Mouse (Mus musculus): Measurements from ENCODE around the gene Gbx2. TPM values are rescaled to one million over a fixed set of nuclear protein-coding genes. Genes with fewer than 3 reads are reported as not detected.

The Gbx2 gene
- polyA plus RNA-seq, 1 experiment = 7.1 TPM

- no peak overlapping the region for H3K9ac ChIP-seq (ENCODE audit: low read depth, poor library complexity, severe bottlenecking)
- no peak overlapping the region for H3K4me3 ChIP-seq (ENCODE audit: low read depth, low read length)
- TF ChIP-seq EP300 (IDR thresholded peaks at IDR 0.05; ENCODE audit: insufficient read depth, low read depth, low read length) (0 out of 2 replicates have a peak, but pooled peaks have one; percentile 16), POLR2A (IDR thresholded peaks at IDR 0.05; ENCODE audit: insufficient read depth, low read length) (no peak)
- peaks cover under 1% of the 10 kb centered on the region; the same call in 1 of the 2 replicates for H3K36me3 ChIP-seq (ENCODE audit: control insufficient read depth, insufficient read depth, low read length, poor library complexity, severe bottlenecking)
- H3K27me3 ChIP-seq (ENCODE audit: control insufficient read depth, insufficient read depth, low read length, poor library complexity, severe bottlenecking) = peaks cover 12% of the 10 kb centered on the region
- no peak overlapping the region for H3K27ac ChIP-seq (ENCODE audit: insufficient read depth, low read length)
- H3K9me3 ChIP-seq (replicated peaks; ENCODE audit: control insufficient read depth, insufficient read depth, low read length, poor library complexity, severe bottlenecking) = no peaks in the 10 kb centered on the region
- peaks cover 6% of the 10 kb centered on the region for H3K4me1 ChIP-seq (ENCODE audit: control insufficient read depth, insufficient read depth, low read length)
These were observed 2.8 kb upstream of the Gbx2 start for GRCm38 (mm10) chr1:89933786-89934185.

DNA sequence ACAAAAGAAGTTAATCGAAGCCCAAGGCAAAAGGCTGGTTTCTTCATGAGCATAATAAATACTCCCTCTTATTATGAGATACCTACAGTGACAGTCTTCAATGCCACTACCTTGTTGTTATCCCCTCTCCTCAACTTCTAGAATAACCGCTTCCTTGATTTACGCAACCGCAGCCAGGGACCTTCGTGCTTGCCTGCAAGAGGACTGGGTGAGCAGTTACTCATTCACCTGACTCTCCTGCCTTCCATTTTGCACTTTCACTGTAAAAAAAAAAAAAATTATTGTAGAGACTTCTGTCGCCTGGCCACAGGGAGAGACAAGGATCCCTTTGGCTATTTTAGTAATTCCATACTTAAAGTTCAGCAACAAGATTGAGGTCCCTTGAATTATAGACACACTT lies 2.0 kb upstream of the Gbx2 start:
- no peak overlapping the region for H3K27ac ChIP-seq (ENCODE audit: insufficient read depth, low read length)
- peaks cover 9% of the 10 kb centered on the region for H3K4me1 ChIP-seq (ENCODE audit: control insufficient read depth, insufficient read depth, low read length)
- TF ChIP-seq EP300 (IDR thresholded peaks at IDR 0.05; ENCODE audit: insufficient read depth, low read depth, low read length) = no peak
- no peak for TF ChIP-seq POLR2A (IDR thresholded peaks at IDR 0.05; ENCODE audit: insufficient read depth, low read length)
- TF ChIP-seq CTCF (IDR thresholded peaks at IDR 0.05; ENCODE audit: low read depth, low read length) = no peak
- H3K4me3 ChIP-seq (ENCODE audit: low read depth, low read length) = no peak overlapping the region
- H3K36me3 ChIP-seq (ENCODE audit: control insufficient read depth, insufficient read depth, low read length, poor library complexity, severe bottlenecking) = peaks cover 8% of the 10 kb centered on the region
- no peaks in the 10 kb centered on the region for H3K9me3 ChIP-seq (replicated peaks; ENCODE audit: control insufficient read depth, insufficient read depth, low read length, poor library complexity, severe bottlenecking)
- peaks cover 12% of the 10 kb centered on the region for H3K27me3 ChIP-seq (ENCODE audit: control insufficient read depth, insufficient read depth, low read length, poor library complexity, severe bottlenecking)
- H3K9ac ChIP-seq (ENCODE audit: low read depth, poor library complexity, severe bottlenecking) = no peak overlapping the region

- Histone ChIP-seq H3K9me3 (replicated peaks; ENCODE audit: control insufficient read depth, insufficient read depth, low read length, poor library complexity, severe bottlenecking) (no peaks in the 10 kb centered on the region), H3K9ac (ENCODE audit: low read depth, poor library complexity, severe bottlenecking) (no peak overlapping the region), H3K27ac (ENCODE audit: insufficient read depth, low read length) (no peak overlapping the region), H3K27me3 (ENCODE audit: control insufficient read depth, insufficient read depth, low read length, poor library complexity, severe bottlenecking) (peaks cover 12% of the 10 kb centered on the region), H3K4me1 (ENCODE audit: control insufficient read depth, insufficient read depth, low read length) (peaks cover 9% of the 10 kb centered on the region), H3K36me3 (ENCODE audit: control insufficient read depth, insufficient read depth, low read length, poor library complexity, severe bottlenecking) (peaks cover 10% of the 10 kb centered on the region), H3K4me3 (ENCODE audit: low read depth, low read length) (no peak overlapping the region)
- TF ChIP-seq EP300 (IDR thresholded peaks at IDR 0.05; ENCODE audit: insufficient read depth, low read depth, low read length) (no peak), POLR2A (IDR thresholded peaks at IDR 0.05; ENCODE audit: insufficient read depth, low read length) (no peak), CTCF (IDR thresholded peaks at IDR 0.05; ENCODE audit: low read depth, low read length) (no peak)
These were observed 1.6 kb upstream of the Gbx2 start for GRCm38 (mm10) chr1:89932616-89933015.

DNA sequence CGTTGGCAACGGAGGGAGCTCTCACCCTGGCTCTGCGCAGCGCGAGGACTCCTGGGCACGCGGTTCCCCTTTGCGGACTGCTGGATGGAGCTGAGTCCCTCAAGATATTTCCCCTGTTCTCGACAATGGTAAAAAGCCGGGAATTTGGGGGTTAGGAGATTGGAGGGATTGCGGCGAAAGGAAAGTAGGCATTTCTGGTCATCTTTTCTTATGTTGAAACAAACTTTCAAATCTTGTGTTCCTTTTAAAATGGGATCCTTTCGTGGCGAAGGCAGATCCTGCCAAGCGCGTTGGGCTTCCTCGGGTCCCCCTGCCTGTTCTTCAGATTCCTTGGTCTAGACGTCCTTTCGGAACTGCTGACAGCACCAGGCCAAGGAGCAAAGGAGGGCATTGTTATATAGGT lies 1.0 kb upstream of the Gbx2 start:
- H3K27ac ChIP-seq (ENCODE audit: insufficient read depth, low read length) = no peak overlapping the region
- TF ChIP-seq EP300 (IDR thresholded peaks at IDR 0.05; ENCODE audit: insufficient read depth, low read depth, low read length) (no peak), POLR2A (IDR thresholded peaks at IDR 0.05; ENCODE audit: insufficient read depth, low read length) (no peak), CTCF (IDR thresholded peaks at IDR 0.05; ENCODE audit: low read depth, low read length) (no peak)
- peaks cover 12% of the 10 kb centered on the region for H3K27me3 ChIP-seq (ENCODE audit: control insufficient read depth, insufficient read depth, low read length, poor library complexity, severe bottlenecking)
- no peaks in the 10 kb centered on the region for H3K9me3 ChIP-seq (replicated peaks; ENCODE audit: control insufficient read depth, insufficient read depth, low read length, poor library complexity, severe bottlenecking)
- peaks cover 10% of the 10 kb centered on the region for H3K36me3 ChIP-seq (ENCODE audit: control insufficient read depth, insufficient read depth, low read length, poor library complexity, severe bottlenecking)
- peak overlapping the region; percentile 90 for H3K9ac ChIP-seq (ENCODE audit: low read depth, poor library complexity, severe bottlenecking)
- peaks cover 9% of the 10 kb centered on the region for H3K4me1 ChIP-seq (ENCODE audit: control insufficient read depth, insufficient read depth, low read length)
- H3K4me3 ChIP-seq (ENCODE audit: low read depth, low read length) = peak overlapping the region; percentile 64

DNA sequence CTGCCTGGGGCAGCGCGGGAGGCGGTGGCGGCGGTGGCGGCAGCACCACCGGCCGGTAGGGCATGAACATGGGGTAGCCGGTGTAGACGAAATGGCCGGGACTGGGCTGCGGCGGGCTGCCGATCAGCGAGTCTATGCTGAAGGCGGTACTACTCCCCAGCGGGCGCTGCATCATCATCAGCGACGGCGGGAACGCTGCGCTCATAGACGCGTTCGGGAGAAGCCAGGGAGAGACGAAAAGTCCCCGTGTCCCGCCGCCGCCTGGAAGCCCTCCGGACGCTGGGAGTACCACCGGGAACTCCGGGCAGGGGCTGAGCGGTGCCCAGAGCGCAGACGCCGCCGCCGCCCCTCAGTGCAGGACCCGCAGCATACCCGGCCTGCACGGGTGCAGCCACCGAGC lies 428 bp downstream of the Gbx2 start:
- Histone ChIP-seq H3K27ac (ENCODE audit: insufficient read depth, low read length) (0 out of 2 replicates have a peak overlapping the region, but pooled peaks have one; percentile 3), H3K9me3 (replicated peaks; ENCODE audit: control insufficient read depth, insufficient read depth, low read length, poor library complexity, severe bottlenecking) (no peaks in the 10 kb centered on the region), H3K27me3 (ENCODE audit: control insufficient read depth, insufficient read depth, low read length, poor library complexity, severe bottlenecking) (peaks cover 12% of the 10 kb centered on the region), H3K4me3 (ENCODE audit: low read depth, low read length) (peak overlapping the region; percentile 86), H3K36me3 (ENCODE audit: control insufficient read depth, insufficient read depth, low read length, poor library complexity, severe bottlenecking) (peaks cover 10% of the 10 kb centered on the region), H3K9ac (ENCODE audit: low read depth, poor library complexity, severe bottlenecking) (peak overlapping the region; percentile 90), H3K4me1 (ENCODE audit: control insufficient read depth, insufficient read depth, low read length) (peaks cover 7% of the 10 kb centered on the region)
- TF ChIP-seq CTCF (IDR thresholded peaks at IDR 0.05; ENCODE audit: low read depth, low read length) = no peak
- TF ChIP-seq POLR2A (IDR thresholded peaks at IDR 0.05; ENCODE audit: insufficient read depth, low read length) = no peak
- TF ChIP-seq EP300 (IDR thresholded peaks at IDR 0.05; ENCODE audit: insufficient read depth, low read depth, low read length) = no peak

GRCm38 (mm10) chr1:89929721-89930505 lies 1.1 kb downstream of the Gbx2 start:
- TF ChIP-seq POLR2A (IDR thresholded peaks at IDR 0.05; ENCODE audit: insufficient read depth, low read length) (no peak), CTCF (IDR thresholded peaks at IDR 0.05; ENCODE audit: low read depth, low read length) (no peak), EP300 (IDR thresholded peaks at IDR 0.05; ENCODE audit: insufficient read depth, low read depth, low read length) (no peak)
- Histone ChIP-seq H3K4me3 (ENCODE audit: low read depth, low read length) (peak overlapping the region; percentile 86), H3K27ac (ENCODE audit: insufficient read depth, low read length) (no peak overlapping the region), H3K9ac (ENCODE audit: low read depth, poor library complexity, severe bottlenecking) (peak overlapping the region; percentile 90), H3K36me3 (ENCODE audit: control insufficient read depth, insufficient read depth, low read length, poor library complexity, severe bottlenecking) (peaks cover 10% of the 10 kb centered on the region), H3K27me3 (ENCODE audit: control insufficient read depth, insufficient read depth, low read length, poor library complexity, severe bottlenecking) (peaks cover 12% of the 10 kb centered on the region), H3K9me3 (replicated peaks; ENCODE audit: control insufficient read depth, insufficient read depth, low read length, poor library complexity, severe bottlenecking) (no peaks in the 10 kb centered on the region), H3K4me1 (ENCODE audit: control insufficient read depth, insufficient read depth, low read length) (peaks cover 6% of the 10 kb centered on the region)
